Mouse (Mus musculus): ENCODE measurements around the gene Eif5. TPM values are rescaled to one million over a fixed set of nuclear protein-coding genes. Genes with fewer than 3 reads are reported as not detected.
A peak's percentile ranks its signal among the peaks of the same experiment; 100 is the strongest.

The Eif5 gene
- polyA plus RNA-seq, 1 experiment from 2014 or later = 558 TPM

GRCm38 (mm10) chr12:111565363-111565762 lies 27.5 kb downstream of the Eif5 start:
- no peak overlapping the region for H3K4me2 ChIP-seq (ENCODE audit: low read depth, low read length)
- no peak overlapping the region for H3K27ac ChIP-seq (ENCODE audit: low read length)
- H3K9me3 ChIP-seq (replicated peaks; ENCODE audit: control insufficient read depth, low read length) = no peaks in the 10 kb centered on the region
- H3K36me3 ChIP-seq (ENCODE audit: control insufficient read depth, insufficient read depth) = no peaks in the 10 kb centered on the region
- ATAC-seq (ENCODE audit: low read depth) = no peak
- H3K4me3 ChIP-seq (ENCODE audit: low read depth, low read length) = no peak overlapping the region
- H3K9ac ChIP-seq (ENCODE audit: low read depth, low read length) = no peak overlapping the region
- WGBS (ENCODE audit: insufficient replicate concordance) = 57% methylated on average over 5 of the region's 5 CpGs
- H3K4me1 ChIP-seq (ENCODE audit: control insufficient read depth, low read depth, low read length) = no peaks in the 10 kb centered on the region; the same call in none of the 2 replicates
- H3K27me3 ChIP-seq (ENCODE audit: control insufficient read depth, insufficient read depth, low read depth, low read length) = no peaks in the 10 kb centered on the region

- no peaks in the 10 kb centered on the region for H3K36me3 ChIP-seq (ENCODE audit: control insufficient read depth, insufficient read depth)
- H3K4me2 ChIP-seq (ENCODE audit: low read depth, low read length) = no peak overlapping the region
- H3K27me3 ChIP-seq (ENCODE audit: control insufficient read depth, insufficient read depth, low read depth, low read length) = no peaks in the 10 kb centered on the region; the same call in 1 of the 2 replicates
- WGBS (ENCODE audit: insufficient replicate concordance) = 74% methylated on average over 11 of the region's 11 CpGs
- H3K9me3 ChIP-seq (replicated peaks; ENCODE audit: control insufficient read depth, low read length) = no peaks in the 10 kb centered on the region
- H3K9ac ChIP-seq (ENCODE audit: low read depth, low read length) = no peak overlapping the region
- H3K4me3 ChIP-seq (ENCODE audit: low read depth, low read length) = no peak overlapping the region
- ATAC-seq (ENCODE audit: low read depth) = no peak
- H3K27ac ChIP-seq (ENCODE audit: low read length) = no peak overlapping the region
- H3K4me1 ChIP-seq (ENCODE audit: control insufficient read depth, low read depth, low read length) = peaks cover 5% of the 10 kb centered on the region
Measured at GRCm38 (mm10) chr12:111568836-111569235, 31.0 kb downstream of the Eif5 start.

- 66% methylated on average over 7 of the region's 7 CpGs for WGBS (ENCODE audit: insufficient replicate concordance)
- Histone ChIP-seq H3K4me1 (ENCODE audit: control insufficient read depth, low read depth, low read length) (peaks cover 20% of the 10 kb centered on the region), H3K27ac (ENCODE audit: low read length) (no peak overlapping the region), H3K27me3 (ENCODE audit: control insufficient read depth, insufficient read depth, low read depth, low read length) (no peaks in the 10 kb centered on the region; the same call in 1 of the 2 replicates), H3K9ac (ENCODE audit: low read depth, low read length) (no peak overlapping the region), H3K9me3 (replicated peaks; ENCODE audit: control insufficient read depth, low read length) (no peaks in the 10 kb centered on the region), H3K4me3 (ENCODE audit: low read depth, low read length) (no peak overlapping the region), H3K4me2 (ENCODE audit: low read depth, low read length) (no peak overlapping the region), H3K36me3 (ENCODE audit: control insufficient read depth, insufficient read depth) (no peaks in the 10 kb centered on the region)
- no peak for ATAC-seq (ENCODE audit: low read depth)
Measured at GRCm38 (mm10) chr12:111572406-111572805, 34.6 kb downstream of the Eif5 start.

GRCm38 (mm10) chr12:111573315-111573714 lies 35.5 kb downstream of the Eif5 start:
- Histone ChIP-seq H3K36me3 (ENCODE audit: control insufficient read depth, insufficient read depth) (no peaks in the 10 kb centered on the region), H3K9me3 (replicated peaks; ENCODE audit: control insufficient read depth, low read length) (no peaks in the 10 kb centered on the region), H3K4me1 (ENCODE audit: control insufficient read depth, low read depth, low read length) (peaks cover 20% of the 10 kb centered on the region), H3K4me3 (ENCODE audit: low read depth, low read length) (peak overlapping the region; percentile 100), H3K9ac (ENCODE audit: low read depth, low read length) (peak overlapping the region; percentile 54), H3K27me3 (ENCODE audit: control insufficient read depth, insufficient read depth, low read depth, low read length) (no peaks in the 10 kb centered on the region; the same call in 1 of the 2 replicates), H3K4me2 (ENCODE audit: low read depth, low read length) (peak overlapping the region; percentile 99), H3K27ac (ENCODE audit: low read length) (no peak overlapping the region; the same call in 1 of the 2 replicates)
- 52% methylated on average over 6 of the region's 6 CpGs for WGBS (ENCODE audit: insufficient replicate concordance)
- ATAC-seq (ENCODE audit: low read depth) = no peak

- no peaks in the 10 kb centered on the region for H3K36me3 ChIP-seq (ENCODE audit: control insufficient read depth, insufficient read depth)
- peak within 1 kb of the TSS; percentile 100 for H3K9ac ChIP-seq (ENCODE audit: low read depth, low read length)
- WGBS (ENCODE audit: insufficient replicate concordance) = under 1% methylated on average over 71 of the region's 75 CpGs
- ATAC-seq (ENCODE audit: low read depth) = peak; percentile 97
- peak within 1 kb of the TSS; percentile 96 for H3K27ac ChIP-seq (ENCODE audit: low read length)
- no peaks in the 10 kb centered on the region for H3K9me3 ChIP-seq (replicated peaks; ENCODE audit: control insufficient read depth, low read length)
- H3K4me2 ChIP-seq (ENCODE audit: low read depth, low read length) = peak within 1 kb of the TSS; percentile 99
- no peaks in the 10 kb centered on the region; the same call in 1 of the 2 replicates for H3K27me3 ChIP-seq (ENCODE audit: control insufficient read depth, insufficient read depth, low read depth, low read length)
- peak within 1 kb of the TSS; percentile 100 for H3K4me3 ChIP-seq (ENCODE audit: low read depth, low read length)
- H3K4me1 ChIP-seq (ENCODE audit: control insufficient read depth, low read depth, low read length) = peaks cover 20% of the 10 kb centered on the region
Measured at GRCm38 (mm10) chr12:111574074-111574886, 36.5 kb downstream of the Eif5 start, which contains the start of gene Mark3. Gene Mark3, plus strand, starts transcription at chr12:111574523.

- Histone ChIP-seq H3K4me3 (ENCODE audit: low read depth, low read length) (peak overlapping the region; percentile 100), H3K27ac (ENCODE audit: low read length) (peak overlapping the region; percentile 96), H3K9ac (ENCODE audit: low read depth, low read length) (peak overlapping the region; percentile 100), H3K36me3 (ENCODE audit: control insufficient read depth, insufficient read depth) (no peaks in the 10 kb centered on the region), H3K27me3 (ENCODE audit: control insufficient read depth, insufficient read depth, low read depth, low read length) (no peaks in the 10 kb centered on the region; the same call in 1 of the 2 replicates), H3K4me1 (ENCODE audit: control insufficient read depth, low read depth, low read length) (peaks cover 23% of the 10 kb centered on the region), H3K4me2 (ENCODE audit: low read depth, low read length) (peak overlapping the region; percentile 99), H3K9me3 (replicated peaks; ENCODE audit: control insufficient read depth, low read length) (no peaks in the 10 kb centered on the region)
- ATAC-seq (ENCODE audit: low read depth) = peak; percentile 56
- under 1% methylated on average over 58 of the region's 58 CpGs for WGBS (ENCODE audit: insufficient replicate concordance)
Measured at GRCm38 (mm10) chr12:111574887-111575838, 37.3 kb downstream of the Eif5 start.

- Histone ChIP-seq H3K4me1 (ENCODE audit: control insufficient read depth, low read depth, low read length) (peaks cover 14% of the 10 kb centered on the region), H3K27ac (ENCODE audit: low read length) (no peak overlapping the region), H3K9me3 (replicated peaks; ENCODE audit: control insufficient read depth, low read length) (no peaks in the 10 kb centered on the region), H3K9ac (ENCODE audit: low read depth, low read length) (no peak overlapping the region), H3K4me3 (ENCODE audit: low read depth, low read length) (no peak overlapping the region), H3K27me3 (ENCODE audit: control insufficient read depth, insufficient read depth, low read depth, low read length) (no peaks in the 10 kb centered on the region), H3K36me3 (ENCODE audit: control insufficient read depth, insufficient read depth) (no peaks in the 10 kb centered on the region), H3K4me2 (ENCODE audit: low read depth, low read length) (no peak overlapping the region)
- ATAC-seq (ENCODE audit: low read depth) = no peak
- WGBS (ENCODE audit: insufficient replicate concordance) = 86% methylated on average over 1 of the region's 1 CpGs
Measured at GRCm38 (mm10) chr12:111583058-111583457, 45.2 kb downstream of the Eif5 start.

- Histone ChIP-seq H3K9me3 (replicated peaks; ENCODE audit: control insufficient read depth, low read length) (no peaks in the 10 kb centered on the region), H3K4me2 (ENCODE audit: low read depth, low read length) (no peak overlapping the region), H3K9ac (ENCODE audit: low read depth, low read length) (no peak overlapping the region), H3K36me3 (ENCODE audit: control insufficient read depth, insufficient read depth) (no peaks in the 10 kb centered on the region), H3K4me1 (ENCODE audit: control insufficient read depth, low read depth, low read length) (peaks cover 16% of the 10 kb centered on the region), H3K4me3 (ENCODE audit: low read depth, low read length) (no peak overlapping the region), H3K27me3 (ENCODE audit: control insufficient read depth, insufficient read depth, low read depth, low read length) (no peaks in the 10 kb centered on the region), H3K27ac (ENCODE audit: low read length) (no peak overlapping the region)
- WGBS (ENCODE audit: insufficient replicate concordance) = 69% methylated on average over 1 of the region's 1 CpGs
- ATAC-seq (ENCODE audit: low read depth) = no peak
Measured at GRCm38 (mm10) chr12:111584401-111584800, 46.6 kb downstream of the Eif5 start.
